Mouse (Mus musculus): Measurements from ENCODE around the gene Tinag. TPM values are rescaled to one million over a fixed set of nuclear protein-coding genes. Genes with fewer than 3 reads are reported as not detected.

The Tinag gene
- not detected in 2 replicates for polyA plus RNA-seq (2015; fragmentation: Nextera tagmentation; extraction: Ambion mirVana)

GRCm38 (mm10) chr9:77045585-77045984 lies at the start of gene Tinag:
Tinag (minus strand) TSS chr9:77045794.

